Mouse (Mus musculus) liver, embryonic 13.5 days (tissue): ENCODE results near the gene Abca1. TPM values are rescaled to one million over a fixed set of nuclear protein-coding genes. Genes with fewer than 3 reads are reported as not detected.

ENCODE experiments used
- ATAC-seq: fragments of 200-750 bp; cut with Nextera tagmentation; 2 replicates; pipeline ENCODE4 v1.8.0; 2017; ENCODE audit warnings: low read depth, mild to moderate bottlenecking, moderate number of reproducible peaks, moderate library complexity
- DNase-seq: peaks from one replicate; pipeline ENCODE4 v3.0.0; 2022
- H3K27ac ChIP-seq: fragments of 300-500 bp; sonication (generic); 2 replicates; pipeline ENCODE4 v1.5.1; 2015; ENCODE audit warnings: moderate library complexity, mild to moderate bottlenecking, inconsistent platforms
- H3K27me3 ChIP-seq: fragments of 300-500 bp; sonication (generic); 2 replicates; pipeline ENCODE4 v1.6.1; 2015; ENCODE audit warnings: mild to moderate bottlenecking, inconsistent platforms
- H3K36me3 ChIP-seq: fragments of 300-500 bp; sonication (generic); 2 replicates; pipeline ENCODE4 v1.6.1; 2015; ENCODE audit warnings: mild to moderate bottlenecking, inconsistent platforms
- H3K4me1 ChIP-seq: fragments of 300-500 bp; sonication (generic); replicated peaks from 2 replicates; pipeline ENCODE4 v1.6.1; 2015; ENCODE audit warnings: inconsistent platforms
- H3K4me2 ChIP-seq: fragments of 300-500 bp; sonication (generic); 2 replicates; pipeline ENCODE4 v1.6.1; 2015; ENCODE audit warnings: inconsistent platforms, mild to moderate bottlenecking, moderate library complexity
- H3K4me3 ChIP-seq: fragments of 300-500 bp; sonication (generic); replicated peaks from 2 replicates; pipeline ENCODE4 v1.5.1; 2015; ENCODE audit warnings: mild to moderate bottlenecking, inconsistent platforms
- H3K9ac ChIP-seq: fragments of 300-500 bp; sonication (generic); 2 replicates; pipeline ENCODE4 v1.6.1; 2015; ENCODE audit warnings: mild to moderate bottlenecking, inconsistent platforms
- H3K9me3 ChIP-seq: fragments of 300-500 bp; sonication (generic); replicated peaks from 2 replicates; pipeline ENCODE4 v1.6.1; 2016; ENCODE audit warnings: inconsistent platforms
- WGBS: fragments of 180-500 bp; shearing (Covaris S2); methylation state at CpG from one replicate; pipeline ENCODE4 v1.1.7; 2015; ENCODE audit not compliant: insufficient replicate concordance; 5-methylcytosine and 5-hydroxymethylcytosine counted together
- polyA plus RNA-seq: library from polyadenylated mRNA; unstranded; fragments of >200 nt; fragmentation: Nextera tagmentation; extraction: Ambion mirVana; gene quantifications from 2 replicates; pipeline ENCODE4 v1.2.1, GENCODE M21; 2015

The Abca1 gene
- polyA plus RNA-seq, 1 experiment from 2014 or later, result 6.5 TPM

DNA sequence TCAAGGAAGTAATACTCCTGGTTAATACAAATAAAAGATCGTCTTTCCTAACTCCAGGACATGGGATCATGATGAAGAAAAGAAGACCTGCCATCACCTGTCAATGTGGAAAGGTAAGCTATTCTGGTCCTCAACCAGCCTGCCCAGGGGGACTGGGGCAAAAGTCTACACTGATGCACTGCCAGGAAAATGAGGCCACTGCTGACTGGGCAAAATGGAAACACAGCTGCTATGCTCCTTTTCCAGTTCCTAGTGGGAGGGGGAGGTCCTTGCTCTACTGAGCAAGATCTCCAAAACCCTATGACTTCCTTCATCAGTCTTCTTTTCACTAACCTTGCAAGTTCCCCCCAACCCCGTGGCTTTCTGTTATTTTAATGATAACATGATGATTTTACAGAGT is 73.1 kb downstream of the Abca1 start:
- Histone ChIP-seq H3K4me1 (no peaks in the 10 kb centered on the region), H3K9me3 (no peaks in the 10 kb centered on the region), H3K4me3 (no peak overlapping the region), H3K9ac (no peak overlapping the region), H3K36me3 (peaks cover 30% of the 10 kb centered on the region), H3K27me3 (no peaks in the 10 kb centered on the region), H3K27ac (no peak overlapping the region), H3K4me2 (no peak overlapping the region)
- ATAC-seq, result no peak
- 45% methylated on average over 2 of the region's 2 CpGs for WGBS
- no peak for DNase-seq

DNA sequence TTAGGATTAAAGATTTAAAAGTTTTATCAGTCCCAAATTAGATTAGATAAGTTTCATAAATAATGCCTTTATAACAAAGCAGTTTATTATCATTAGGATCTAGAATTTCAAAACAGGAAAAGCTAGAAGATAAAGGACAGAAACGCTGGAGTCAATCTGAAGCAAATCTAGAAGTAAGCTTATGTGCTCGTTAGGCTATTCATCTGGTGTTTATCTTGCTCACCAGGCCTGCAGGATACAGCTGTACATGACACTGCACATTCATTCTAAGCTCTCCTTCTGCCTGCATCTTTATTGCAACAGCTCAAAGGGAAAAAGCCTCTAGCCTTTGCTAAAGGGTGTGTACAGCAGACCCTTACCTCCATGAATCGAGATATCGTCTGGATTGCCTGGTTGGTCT is 74.1 kb downstream of the Abca1 start:
- Histone ChIP-seq H3K4me1 (no peaks in the 10 kb centered on the region), H3K9ac (no peak overlapping the region), H3K4me2 (no peak overlapping the region), H3K36me3 (peaks cover 26% of the 10 kb centered on the region), H3K27me3 (no peaks in the 10 kb centered on the region), H3K9me3 (no peaks in the 10 kb centered on the region), H3K4me3 (no peak overlapping the region), H3K27ac (no peak overlapping the region)
- WGBS, result 27% methylated on average over 4 of the region's 4 CpGs
- ATAC-seq (no peak), DNase-seq (no peak)

DNA sequence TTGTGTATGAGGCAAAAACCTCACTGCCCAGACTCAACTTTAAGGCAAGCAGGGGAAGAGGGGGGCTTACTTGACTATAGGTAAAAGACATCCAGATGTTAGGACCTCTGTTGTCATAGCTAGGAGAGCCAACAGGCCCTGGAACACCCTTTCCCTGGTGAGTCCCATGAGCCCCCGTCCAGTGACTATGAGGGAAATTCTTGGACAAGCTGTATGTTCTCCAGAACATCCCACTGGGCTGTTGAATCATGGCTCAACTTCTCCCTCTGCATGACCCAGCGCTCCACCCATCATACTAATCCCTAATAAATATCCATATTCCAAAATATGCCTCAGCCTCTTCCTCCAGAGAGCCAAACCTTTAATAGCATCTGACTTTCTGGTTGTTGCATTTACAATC is 76.6 kb downstream of the Abca1 start:
- 64% methylated on average over 2 of the region's 2 CpGs for whole genome bisulfite sequencing
- Histone ChIP-seq H3K4me3 (no peak overlapping the region), H3K27ac (no peak overlapping the region), H3K36me3 (peaks cover 27% of the 10 kb centered on the region), H3K9ac (no peak overlapping the region), H3K9me3 (no peaks in the 10 kb centered on the region), H3K27me3 (no peaks in the 10 kb centered on the region), H3K4me1 (no peaks in the 10 kb centered on the region), H3K4me2 (no peak overlapping the region)
- DNase-seq, result no peak
- no peak for ATAC-seq

DNA sequence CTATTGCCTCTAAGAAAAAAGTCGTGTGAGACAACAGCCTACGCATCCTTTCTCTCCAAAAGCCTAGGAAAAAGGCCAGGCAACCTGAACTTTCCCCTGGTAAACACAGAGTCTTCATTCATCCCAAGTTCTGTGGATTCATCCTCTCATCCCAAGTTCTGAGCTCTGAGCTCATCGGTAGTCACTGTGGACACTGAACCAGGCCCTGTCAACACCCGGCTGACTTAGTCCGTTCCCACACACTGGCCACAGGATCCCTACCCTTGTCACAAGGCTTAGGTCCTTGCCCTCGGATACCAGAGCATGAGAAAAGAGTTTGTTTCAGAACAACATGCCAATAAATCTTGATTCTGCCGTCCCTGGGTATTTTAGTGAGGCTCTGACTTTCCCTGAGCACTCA is 77.2 kb downstream of the Abca1 start:
- Histone ChIP-seq H3K9ac (no peak overlapping the region), H3K4me2 (no peak overlapping the region), H3K9me3 (no peaks in the 10 kb centered on the region), H3K4me3 (no peak overlapping the region), H3K27me3 (no peaks in the 10 kb centered on the region), H3K27ac (no peak overlapping the region), H3K4me1 (no peaks in the 10 kb centered on the region), H3K36me3 (peaks cover 33% of the 10 kb centered on the region)
- ATAC-seq (no peak), DNase-seq (no peak)
- 69% methylated on average over 7 of the region's 7 CpGs for WGBS

DNA sequence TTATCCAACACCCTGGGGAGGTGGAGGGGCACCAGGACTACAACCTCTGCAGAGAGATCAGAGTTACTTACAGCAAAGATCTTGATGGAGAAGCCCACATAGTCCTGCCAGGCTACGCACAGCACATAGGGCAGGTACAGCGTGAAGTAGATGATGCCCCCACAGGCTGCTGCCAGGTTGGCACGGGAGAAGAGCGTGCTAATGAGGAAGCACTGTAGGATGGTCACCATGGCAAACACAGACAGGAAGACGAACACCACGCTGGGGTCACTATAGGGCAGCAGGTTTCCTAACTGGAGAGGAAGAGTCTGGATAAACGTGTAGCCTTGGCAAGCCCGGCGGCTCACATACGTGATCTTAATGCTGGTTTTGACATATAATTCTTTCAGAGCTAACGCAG is 77.8 kb downstream of the Abca1 start:
- Histone ChIP-seq H3K4me3 (no peak overlapping the region), H3K9me3 (no peaks in the 10 kb centered on the region), H3K4me2 (no peak overlapping the region), H3K9ac (no peak overlapping the region), H3K27me3 (no peaks in the 10 kb centered on the region), H3K36me3 (peaks cover 35% of the 10 kb centered on the region), H3K27ac (no peak overlapping the region), H3K4me1 (no peaks in the 10 kb centered on the region)
- WGBS, result 68% methylated on average over 11 of the region's 11 CpGs
- no peak for ATAC-seq
- no peak for DNase-seq

DNA sequence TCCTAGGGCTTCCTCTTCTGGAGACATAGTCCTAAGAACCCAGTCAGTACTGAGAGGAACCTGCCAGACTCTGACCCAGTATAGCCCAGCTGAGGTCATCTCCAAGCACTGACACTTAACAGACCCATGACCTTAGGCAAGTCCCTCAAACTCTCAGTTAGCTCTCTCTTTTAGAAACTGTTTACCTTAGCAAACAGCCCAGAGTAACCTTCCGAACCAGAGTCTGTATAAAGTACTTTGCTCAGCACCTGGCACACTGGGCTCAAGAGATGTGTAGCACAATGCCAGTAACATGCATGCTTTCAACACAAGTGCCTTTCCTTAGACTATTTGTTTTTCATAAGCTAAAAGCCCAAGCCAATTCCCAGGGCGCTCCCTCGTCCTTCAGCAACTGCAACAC is 79.4 kb downstream of the Abca1 start:
- ATAC-seq (no peak), DNase-seq (no peak)
- Histone ChIP-seq H3K27ac (no peak overlapping the region), H3K4me1 (no peaks in the 10 kb centered on the region), H3K36me3 (peaks cover 47% of the 10 kb centered on the region), H3K9me3 (no peaks in the 10 kb centered on the region), H3K4me2 (no peak overlapping the region), H3K9ac (no peak overlapping the region), H3K4me3 (no peak overlapping the region), H3K27me3 (no peaks in the 10 kb centered on the region)
- 70% methylated on average over 3 of the region's 3 CpGs for WGBS

DNA sequence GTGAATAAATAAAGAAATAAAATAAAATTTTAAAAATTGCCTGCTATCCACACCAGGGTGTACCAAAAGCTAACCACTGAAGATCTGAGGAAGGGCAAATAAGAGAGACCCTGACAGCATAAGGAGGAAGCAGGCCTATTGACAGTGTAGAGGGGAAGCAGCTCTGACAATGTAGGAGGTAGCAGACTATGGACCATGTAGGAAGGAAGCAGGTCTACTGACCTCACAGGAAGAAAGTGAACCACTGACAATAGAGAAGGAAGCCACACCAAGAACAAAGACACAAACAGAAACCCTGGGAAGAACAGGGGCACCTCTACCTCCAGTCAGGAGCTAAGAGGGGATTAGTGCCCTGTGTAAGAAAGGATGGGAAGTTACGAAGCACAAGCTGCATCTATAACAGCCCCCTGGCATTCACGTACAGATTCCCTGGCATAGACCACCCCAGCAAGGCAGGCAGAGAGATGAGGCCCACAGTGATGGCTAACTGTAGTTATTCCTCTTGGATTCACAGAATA is 80.8 kb downstream of the Abca1 start:
- 44% methylated on average over 2 of the region's 2 CpGs for WGBS
- H3K4me3 ChIP-seq, result no peak overlapping the region
- H3K9ac ChIP-seq, result no peak overlapping the region
- DNase-seq (no peak), ATAC-seq (no peak)
- H3K36me3 ChIP-seq, result peaks cover 52% of the 10 kb centered on the region
- H3K27me3 ChIP-seq, result no peaks in the 10 kb centered on the region
- H3K27ac ChIP-seq, result no peak overlapping the region
- no peak overlapping the region for H3K4me2 ChIP-seq
- H3K9me3 ChIP-seq, result no peaks in the 10 kb centered on the region
- H3K4me1 ChIP-seq, result no peaks in the 10 kb centered on the region; the same call in 1 of the 2 replicates

DNA sequence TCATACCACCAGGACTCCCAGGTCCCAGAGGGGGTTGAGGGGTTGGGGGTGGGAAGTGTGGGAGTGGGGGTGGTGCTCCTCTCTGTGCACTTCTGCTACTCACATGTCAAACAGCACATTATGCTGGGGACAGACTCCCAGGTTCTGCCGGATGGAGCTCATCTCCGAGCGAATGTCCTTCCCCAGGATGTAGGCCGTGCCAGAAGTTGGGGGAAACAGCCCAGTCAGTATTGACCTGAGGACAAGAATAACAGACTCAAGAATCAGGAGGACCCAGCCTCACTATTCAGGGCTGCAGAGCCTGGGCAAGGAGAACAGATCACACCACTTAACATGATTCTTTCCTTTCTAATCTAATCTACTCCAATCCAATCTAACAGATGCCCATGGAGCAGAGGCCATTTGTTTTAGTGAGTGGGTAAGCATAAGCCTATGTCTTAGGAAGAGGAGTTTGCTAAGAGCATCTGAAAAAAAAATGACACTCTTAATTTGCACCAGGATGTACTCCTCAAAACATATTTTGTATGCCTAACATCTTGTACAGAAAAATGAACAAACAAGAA is 82.8 kb downstream of the Abca1 start:
- Histone ChIP-seq H3K4me3 (no peak overlapping the region), H3K9me3 (no peaks in the 10 kb centered on the region), H3K4me2 (no peak overlapping the region), H3K9ac (no peak overlapping the region), H3K4me1 (no peaks in the 10 kb centered on the region; the same call in 1 of the 2 replicates), H3K36me3 (peaks cover 54% of the 10 kb centered on the region), H3K27me3 (no peaks in the 10 kb centered on the region), H3K27ac (no peak overlapping the region)
- whole genome bisulfite sequencing, result 81% methylated on average over 4 of the region's 4 CpGs
- ATAC-seq (no peak), DNase-seq (no peak)

DNA sequence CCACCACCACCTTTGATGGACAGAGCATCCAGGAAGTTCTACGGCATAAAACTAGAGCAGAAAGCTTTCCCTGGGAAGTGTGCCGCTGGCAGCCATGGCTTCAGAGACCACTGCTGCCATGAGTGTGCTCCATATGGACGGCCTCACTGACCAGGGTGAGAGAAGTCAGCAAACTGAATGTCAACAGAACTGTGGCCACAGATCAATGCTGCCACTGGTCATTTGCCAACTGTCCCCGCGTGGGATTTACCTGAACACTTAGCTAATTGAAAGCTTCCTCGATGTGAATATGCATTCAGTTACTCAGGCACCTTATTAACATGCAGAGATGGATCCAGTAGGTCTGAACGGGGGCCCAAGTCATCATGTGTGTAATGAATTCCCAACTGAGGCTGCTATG is 86.7 kb downstream of the Abca1 start:
- Histone ChIP-seq H3K27me3 (no peaks in the 10 kb centered on the region), H3K9ac (no peak overlapping the region), H3K9me3 (no peaks in the 10 kb centered on the region), H3K4me2 (no peak overlapping the region), H3K36me3 (peaks cover 52% of the 10 kb centered on the region), H3K27ac (no peak overlapping the region), H3K4me3 (no peak overlapping the region), H3K4me1 (no peaks in the 10 kb centered on the region; the same call in 1 of the 2 replicates)
- DNase-seq (no peak), ATAC-seq (no peak)
- 67% methylated on average over 7 of the region's 7 CpGs for WGBS

DNA sequence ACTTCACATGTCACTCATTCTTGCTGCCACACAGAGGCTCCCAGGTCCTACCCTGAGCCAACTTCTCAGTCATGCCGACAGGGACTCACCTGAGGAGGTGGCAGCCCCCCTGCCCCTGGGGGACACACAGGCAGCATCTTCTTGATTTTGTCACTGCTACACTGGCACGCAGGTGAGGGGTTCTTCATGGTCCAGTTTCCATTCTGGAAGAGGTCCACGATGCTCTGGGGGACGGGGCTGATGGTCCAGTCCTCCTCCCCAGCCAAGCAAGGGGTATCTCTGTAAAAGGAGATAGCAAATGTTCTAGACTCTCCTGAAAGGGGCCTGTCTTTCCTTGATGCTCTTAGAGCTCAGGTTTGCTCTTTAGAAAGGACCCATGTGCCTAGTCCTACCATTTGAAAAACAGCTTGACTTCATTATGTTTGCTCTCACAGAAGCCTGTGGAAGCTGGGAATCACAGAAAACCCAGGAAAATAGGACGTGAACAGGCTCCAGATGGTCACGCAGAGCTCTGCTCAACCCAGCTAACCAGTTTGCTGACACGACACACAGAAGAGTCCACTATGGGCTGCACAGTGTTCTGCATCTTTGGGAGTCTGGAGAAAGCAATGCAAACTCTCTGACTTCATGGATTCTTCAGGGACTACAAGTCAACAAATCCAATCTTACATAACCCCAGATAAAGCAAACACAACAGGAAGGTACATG is 97.2 kb downstream of the Abca1 start:
- Histone ChIP-seq H3K36me3 (peaks cover 52% of the 10 kb centered on the region), H3K4me3 (no peak overlapping the region), H3K27me3 (no peaks in the 10 kb centered on the region), H3K9ac (no peak overlapping the region), H3K27ac (no peak overlapping the region), H3K4me1 (no peaks in the 10 kb centered on the region), H3K4me2 (no peak overlapping the region), H3K9me3 (no peaks in the 10 kb centered on the region)
- ATAC-seq, result no peak
- DNase-seq, result no peak
- 63% methylated on average over 7 of the region's 7 CpGs for WGBS

DNA sequence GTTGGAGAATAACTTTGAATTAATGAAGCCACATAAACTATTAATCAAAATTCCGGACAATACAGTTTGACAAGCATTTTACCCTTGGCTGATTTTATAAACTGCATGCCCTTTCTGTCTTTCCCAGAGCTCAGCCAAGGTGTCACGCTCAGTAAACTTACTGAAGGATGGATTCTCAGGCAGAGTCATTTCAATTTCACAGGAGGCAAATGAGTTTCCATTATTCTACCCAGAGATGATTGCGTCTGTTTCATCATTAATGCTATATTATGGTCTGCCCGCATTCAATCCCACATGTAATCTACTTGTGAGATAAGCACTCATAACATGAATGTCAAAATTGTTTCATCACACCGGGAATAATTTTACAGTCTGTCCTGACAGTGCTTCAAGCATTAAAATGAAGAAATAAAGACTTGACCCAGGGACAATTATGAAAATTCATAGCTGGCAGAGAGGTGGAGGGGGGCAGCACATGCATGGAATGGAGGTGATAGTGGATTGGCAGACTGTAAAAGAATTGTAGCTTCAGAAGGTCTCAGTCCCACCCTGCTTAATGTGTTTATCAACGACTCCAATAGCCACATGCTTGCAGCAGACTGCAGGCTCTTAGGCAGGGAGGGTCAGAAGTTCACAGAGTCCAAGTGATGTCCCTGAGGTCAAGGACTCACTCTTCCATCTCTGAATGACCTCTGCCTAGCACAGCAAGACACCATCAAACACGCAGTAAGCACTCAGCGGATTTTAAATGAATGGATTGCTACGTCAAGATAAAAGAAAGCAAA is 113.3 kb downstream of the Abca1 start:
- WGBS, result 64% methylated on average over 9 of the region's 9 CpGs
- H3K36me3 ChIP-seq, result peaks cover 44% of the 10 kb centered on the region
- no peak for DNase-seq
- no peak for ATAC-seq
- no peaks in the 10 kb centered on the region for H3K27me3 ChIP-seq
- no peak overlapping the region for H3K4me2 ChIP-seq
- no peak overlapping the region for H3K4me3 ChIP-seq
- H3K4me1 ChIP-seq, result no peaks in the 10 kb centered on the region
- H3K9me3 ChIP-seq, result no peaks in the 10 kb centered on the region
- no peak overlapping the region for H3K27ac ChIP-seq
- no peak overlapping the region for H3K9ac ChIP-seq
